Mouse (Mus musculus) heart, embryonic 10.5 days (tissue): ENCODE measurements around the gene Tcf15. TPM values are rescaled to one million over a fixed set of nuclear protein-coding genes. Genes with fewer than 3 reads are reported as not detected.

Source experiments
- DNase-seq: peaks from one replicate; pipeline ENCODE4 v3.0.0-alpha.2; 2017; ENCODE audit warnings: low spot score
- H3K27ac ChIP-seq: fragments of 300-500 bp; sonication (generic); 2 replicates; pipeline ENCODE4 v1.5.1; 2016; ENCODE audit warnings: mild to moderate bottlenecking
- H3K27me3 ChIP-seq: fragments of 300-500 bp; sonication (generic); 2 replicates; pipeline ENCODE4 v1.6.1; 2016; ENCODE audit warnings: mild to moderate bottlenecking; ENCODE audit not compliant: poor library complexity, insufficient read depth, severe bottlenecking
- H3K36me3 ChIP-seq: fragments of 300-500 bp; sonication (generic); 2 replicates; pipeline ENCODE4 v1.6.1; 2016; ENCODE audit warnings: mild to moderate bottlenecking, moderate library complexity
- H3K4me1 ChIP-seq: fragments of 300-500 bp; sonication (generic); 2 replicates; pipeline ENCODE4 v1.6.1; 2016; ENCODE audit warnings: mild to moderate bottlenecking
- H3K4me3 ChIP-seq: fragments of 300-500 bp; sonication (generic); 2 replicates; pipeline ENCODE4 v1.5.1; 2016; ENCODE audit warnings: mild to moderate bottlenecking, moderate library complexity
- H3K9me3 ChIP-seq: fragments of 300-500 bp; sonication (generic); 2 replicates; pipeline ENCODE4 v1.6.1; 2016; ENCODE audit warnings: mild to moderate bottlenecking, moderate library complexity
- WGBS: fragments of 180-500 bp; shearing (Covaris S2); methylation state at CpG from one replicate; pipeline ENCODE4 v1.1.7; 2016; 5-methylcytosine and 5-hydroxymethylcytosine counted together
- polyA plus RNA-seq: library from polyadenylated mRNA; unstranded; fragments of >200 nt; fragmentation: Nextera tagmentation; extraction: Ambion mirVana; gene quantifications from 2 replicates; pipeline ENCODE4 v1.2.1, GENCODE M21; 2016

The Tcf15 gene
- polyA plus RNA-seq, 1 experiment from 2014 or later: 7.2 TPM

- Histone ChIP-seq H3K36me3 (no peaks in the 10 kb centered on the region), H3K27me3 (peaks cover 63% of the 10 kb centered on the region), H3K4me1 (peaks cover 32% of the 10 kb centered on the region), H3K9me3 (no peaks in the 10 kb centered on the region), H3K27ac (no peak overlapping the region), H3K4me3 (no peak overlapping the region)
- WGBS: 73% methylated on average over 10 of the region's 10 CpGs
- no peak for DNase-seq
Observed at GRCm38 (mm10) chr2:152139191-152139987, 4.0 kb upstream of the Tcf15 start.

- no peak for DNase-seq
- Histone ChIP-seq H3K4me3 (no peak overlapping the region), H3K4me1 (peaks cover 32% of the 10 kb centered on the region), H3K27me3 (peaks cover 75% of the 10 kb centered on the region), H3K36me3 (no peaks in the 10 kb centered on the region), H3K27ac (no peak overlapping the region), H3K9me3 (no peaks in the 10 kb centered on the region)
- 34% methylated on average over 11 of the region's 11 CpGs for WGBS
Observed at GRCm38 (mm10) chr2:152140941-152141340, 2.4 kb upstream of the Tcf15 start.

- peaks cover 32% of the 10 kb centered on the region for H3K4me1 ChIP-seq
- H3K9me3 ChIP-seq: no peaks in the 10 kb centered on the region
- no peak for DNase-seq
- H3K36me3 ChIP-seq: no peaks in the 10 kb centered on the region
- H3K27ac ChIP-seq: no peak overlapping the region; the same call in 1 of the 2 replicates
- H3K27me3 ChIP-seq: peaks cover 77% of the 10 kb centered on the region
- 26% methylated on average over 1 of the region's 1 CpGs for WGBS
- H3K4me3 ChIP-seq: peak overlapping the region; percentile 66
Observed at GRCm38 (mm10) chr2:152141491-152141890, 1.9 kb upstream of the Tcf15 start.

GRCm38 (mm10) chr2:152142046-152142445 is 1.3 kb upstream of the Tcf15 start:
- H3K36me3 ChIP-seq: no peaks in the 10 kb centered on the region
- H3K4me3 ChIP-seq: peak overlapping the region; percentile 66
- peaks cover 32% of the 10 kb centered on the region for H3K4me1 ChIP-seq
- H3K27ac ChIP-seq: 0 out of 2 replicates have a peak overlapping the region, but pooled peaks have one; percentile 47
- peaks cover 79% of the 10 kb centered on the region for H3K27me3 ChIP-seq
- 2% methylated on average over 13 of the region's 13 CpGs for WGBS
- no peaks in the 10 kb centered on the region for H3K9me3 ChIP-seq
- no peak for DNase-seq

- Histone ChIP-seq H3K36me3 (no peaks in the 10 kb centered on the region), H3K4me3 (peak overlapping the region; percentile 66), H3K4me1 (peaks cover 32% of the 10 kb centered on the region), H3K9me3 (no peaks in the 10 kb centered on the region), H3K27ac (0 out of 2 replicates have a peak overlapping the region, but pooled peaks have one; percentile 47), H3K27me3 (peaks cover 84% of the 10 kb centered on the region)
- DNase-seq: no peak
- 7% methylated on average over 11 of the region's 11 CpGs for WGBS
Observed at GRCm38 (mm10) chr2:152142571-152142970, 790 bp upstream of the Tcf15 start.

- H3K9me3 ChIP-seq: no peaks in the 10 kb centered on the region
- H3K27ac ChIP-seq: 0 out of 2 replicates have a peak overlapping the region, but pooled peaks have one; percentile 69
- WGBS: 16% methylated on average over 9 of the region's 9 CpGs
- peak overlapping the region; percentile 66 for H3K4me3 ChIP-seq
- H3K36me3 ChIP-seq: no peaks in the 10 kb centered on the region
- peaks cover 32% of the 10 kb centered on the region for H3K4me1 ChIP-seq
- H3K27me3 ChIP-seq: peaks cover 96% of the 10 kb centered on the region
- no peak for DNase-seq
Observed at GRCm38 (mm10) chr2:152144158-152144450, 743 bp downstream of the Tcf15 start.

- Histone ChIP-seq H3K9me3 (no peaks in the 10 kb centered on the region), H3K27me3 (peaks cover 92% of the 10 kb centered on the region), H3K4me1 (peaks cover 32% of the 10 kb centered on the region), H3K36me3 (no peaks in the 10 kb centered on the region), H3K4me3 (peak overlapping the region; percentile 66; the same call in 1 of the 2 replicates), H3K27ac (no peak overlapping the region)
- DNase-seq: no peak
- 67% methylated on average over 5 of the region's 5 CpGs for WGBS
Observed at GRCm38 (mm10) chr2:152144501-152144900, 1.1 kb downstream of the Tcf15 start.

GRCm38 (mm10) chr2:152145711-152146110 is 2.4 kb downstream of the Tcf15 start:
- Histone ChIP-seq H3K4me3 (no peak overlapping the region), H3K27me3 (peaks cover 81% of the 10 kb centered on the region), H3K27ac (no peak overlapping the region), H3K36me3 (no peaks in the 10 kb centered on the region), H3K4me1 (peaks cover 34% of the 10 kb centered on the region), H3K9me3 (no peaks in the 10 kb centered on the region)
- peak; percentile 63 for DNase-seq
- WGBS: 63% methylated on average over 2 of the region's 2 CpGs

- WGBS: 54% methylated on average over 3 of the region's 3 CpGs
- Histone ChIP-seq H3K36me3 (no peaks in the 10 kb centered on the region), H3K9me3 (no peaks in the 10 kb centered on the region), H3K4me1 (peaks cover 24% of the 10 kb centered on the region), H3K4me3 (no peak overlapping the region), H3K27ac (no peak overlapping the region), H3K27me3 (peaks cover 67% of the 10 kb centered on the region)
- peak; percentile 60 for DNase-seq
Observed at GRCm38 (mm10) chr2:152147079-152147478, 3.7 kb downstream of the Tcf15 start.

GRCm38 (mm10) chr2:152148675-152149074 is 5.3 kb downstream of the Tcf15 start:
- WGBS: 84% methylated on average over 9 of the region's 9 CpGs
- Histone ChIP-seq H3K27me3 (peaks cover 51% of the 10 kb centered on the region), H3K9me3 (no peaks in the 10 kb centered on the region), H3K36me3 (no peaks in the 10 kb centered on the region), H3K4me1 (peaks cover 8% of the 10 kb centered on the region), H3K4me3 (no peak overlapping the region), H3K27ac (no peak overlapping the region)
- DNase-seq: peak; percentile 72

GRCm38 (mm10) chr2:152149891-152150290 is 6.5 kb downstream of the Tcf15 start:
- Histone ChIP-seq H3K27me3 (peaks cover 39% of the 10 kb centered on the region), H3K36me3 (no peaks in the 10 kb centered on the region), H3K4me1 (peaks cover 3% of the 10 kb centered on the region; the same call in 1 of the 2 replicates), H3K9me3 (no peaks in the 10 kb centered on the region), H3K27ac (no peak overlapping the region), H3K4me3 (no peak overlapping the region)
- WGBS: 41% methylated on average over 4 of the region's 4 CpGs
- peak; percentile 70 for DNase-seq

GRCm38 (mm10) chr2:152150373-152150772 is 7.0 kb downstream of the Tcf15 start:
- H3K27me3 ChIP-seq: peaks cover 34% of the 10 kb centered on the region
- peak; percentile 67 for DNase-seq
- H3K36me3 ChIP-seq: no peaks in the 10 kb centered on the region
- H3K27ac ChIP-seq: no peak overlapping the region
- WGBS: 71% methylated on average over 6 of the region's 6 CpGs
- H3K9me3 ChIP-seq: no peaks in the 10 kb centered on the region
- no peak overlapping the region for H3K4me3 ChIP-seq
- H3K4me1 ChIP-seq: peaks cover 4% of the 10 kb centered on the region; the same call in 1 of the 2 replicates

- WGBS: 53% methylated on average over 3 of the region's 3 CpGs
- no peak for DNase-seq
- Histone ChIP-seq H3K27me3 (peaks cover 6% of the 10 kb centered on the region), H3K4me3 (no peak overlapping the region), H3K27ac (no peak overlapping the region), H3K9me3 (no peaks in the 10 kb centered on the region), H3K36me3 (no peaks in the 10 kb centered on the region), H3K4me1 (peaks cover 9% of the 10 kb centered on the region; the same call in 1 of the 2 replicates)
Observed at GRCm38 (mm10) chr2:152153361-152153760, 10.0 kb downstream of the Tcf15 start.
